Mouse (Mus musculus): ENCODE results near the gene Cdc20b.
"Not testable (repeated sequence)": the region's sequence is repeated elsewhere in the genome, so short reads cannot be mapped to it uniquely, and the experiment has no call there.

The Cdc20b gene

DNA sequence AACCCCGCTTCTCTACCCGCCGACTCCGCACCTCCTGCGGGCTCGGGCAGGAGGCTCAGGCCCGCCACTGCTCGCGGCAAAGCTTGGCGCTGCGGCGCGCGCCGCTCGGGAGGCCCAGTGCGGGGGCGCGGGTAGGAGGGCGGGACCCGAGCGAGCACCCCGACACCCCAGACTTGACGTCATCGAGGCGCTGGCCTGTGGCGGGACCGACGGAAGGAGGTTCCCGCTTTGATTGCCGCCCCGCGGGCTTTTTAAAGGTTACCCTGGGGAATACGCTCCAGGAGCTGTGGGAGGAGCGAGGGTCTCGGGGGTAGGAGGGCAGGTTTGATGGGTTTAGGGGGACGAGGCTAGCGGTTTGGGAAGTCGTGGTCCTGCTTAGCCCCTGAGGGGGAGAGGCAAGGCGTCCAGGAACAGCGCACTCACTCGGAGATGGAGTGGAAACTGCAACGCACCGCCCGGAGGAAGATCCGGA is at the start of gene Cdc20b:
Cdc20b (plus strand) TSS at position 162 of the 472 bp plus-strand sequence.
- in situ Hi-C loops (cut with MboI; ENCODE audit: low sequenced_read_pairs), result loop anchor here (10.0 to 25.0 kb wide), 2 partner anchors 360 to 748 kb away; partner anchors contain the start of gene Ankrd55

- in situ Hi-C loops (cut with MboI; ENCODE audit: low sequenced_read_pairs), result no loop called here
These were observed 49.1 kb upstream of the Cdc20b start for GRCm38 (mm10) chr13:112985605-112986450.

DNA sequence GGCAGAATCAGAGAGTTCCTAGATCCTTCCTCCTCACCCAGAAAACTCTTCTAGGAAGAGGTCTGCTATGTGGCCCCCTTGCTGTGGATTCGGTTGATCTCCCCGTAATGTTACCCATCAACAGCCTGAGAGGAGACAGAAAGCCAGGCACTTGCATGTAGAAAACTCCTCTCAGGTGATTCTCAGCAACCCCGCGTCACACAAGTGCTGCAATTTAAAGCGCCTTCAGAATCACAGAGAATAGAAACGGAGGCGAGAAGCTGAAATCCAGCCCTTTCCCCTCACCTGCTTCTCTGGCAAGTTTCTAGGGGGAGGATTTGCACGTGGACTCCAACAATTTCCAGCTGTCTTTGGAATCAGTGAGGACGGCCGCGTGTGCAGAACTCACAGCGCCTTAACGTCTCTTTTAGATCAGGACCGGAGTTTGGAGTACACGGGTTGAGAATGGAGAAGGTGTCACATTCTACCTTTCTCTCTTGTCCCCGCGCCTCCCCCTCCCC is 48.4 kb upstream of the Cdc20b start:
- in situ Hi-C loops (cut with MboI; ENCODE audit: low sequenced_read_pairs), result no loop called here

DNA sequence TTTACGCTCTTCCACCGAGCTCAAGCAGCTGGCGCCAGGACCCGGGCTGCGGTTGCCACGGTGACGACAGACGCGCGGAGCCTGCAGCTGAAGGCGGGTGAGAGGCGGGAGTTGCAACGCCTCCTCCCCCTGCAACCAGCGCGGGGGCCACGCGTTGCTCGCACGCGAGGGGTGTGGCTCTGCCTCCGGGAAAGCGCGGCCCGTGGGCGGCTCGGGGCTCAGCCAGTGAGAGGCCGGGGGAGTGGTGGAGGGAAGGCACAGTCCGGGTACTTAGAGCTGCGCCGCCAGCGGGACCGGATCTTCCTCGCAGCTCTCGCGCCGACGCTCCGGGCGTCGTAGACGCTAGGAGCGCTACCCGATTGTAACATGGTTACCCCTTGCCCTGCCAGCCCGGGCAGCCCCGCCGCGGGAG is 47.4 kb upstream of the Cdc20b start, which contains the start of gene Ccno:
Ccno (plus strand) TSS at position 271 of the 412 bp plus-strand sequence.
- in situ Hi-C loops (cut with MboI; ENCODE audit: low sequenced_read_pairs), result no loop called here

GRCm38 (mm10) chr13:112987991-112988390 is 46.9 kb upstream of the Cdc20b start:
- in situ Hi-C loops (cut with MboI; ENCODE audit: low sequenced_read_pairs), result no loop called here

- in situ Hi-C loops (cut with MboI; ENCODE audit: low sequenced_read_pairs), result no loop called here
These were observed 46.0 kb upstream of the Cdc20b start for GRCm38 (mm10) chr13:112988866-112989265.

DNA sequence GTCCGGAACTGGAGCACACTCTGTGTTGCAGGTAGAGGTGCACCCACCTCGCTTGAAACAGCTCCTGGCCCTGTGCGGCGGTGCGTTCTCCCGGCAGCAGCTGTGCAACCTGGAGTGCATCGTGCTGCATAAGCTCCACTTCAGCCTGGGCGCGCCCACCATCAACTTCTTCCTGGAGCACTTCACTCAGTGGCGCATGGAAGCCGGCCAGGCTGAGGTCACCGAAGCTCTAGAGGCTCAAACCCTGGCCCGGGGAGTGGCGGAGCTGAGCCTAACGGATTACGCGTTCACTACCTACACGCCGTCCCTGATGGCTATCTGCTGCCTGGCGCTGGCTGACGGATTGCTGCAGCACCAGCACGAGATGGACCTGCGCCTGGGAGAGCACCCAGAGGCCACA is 45.4 kb upstream of the Cdc20b start:
- in situ Hi-C loops (cut with MboI; ENCODE audit: low sequenced_read_pairs), result no loop called here

DNA sequence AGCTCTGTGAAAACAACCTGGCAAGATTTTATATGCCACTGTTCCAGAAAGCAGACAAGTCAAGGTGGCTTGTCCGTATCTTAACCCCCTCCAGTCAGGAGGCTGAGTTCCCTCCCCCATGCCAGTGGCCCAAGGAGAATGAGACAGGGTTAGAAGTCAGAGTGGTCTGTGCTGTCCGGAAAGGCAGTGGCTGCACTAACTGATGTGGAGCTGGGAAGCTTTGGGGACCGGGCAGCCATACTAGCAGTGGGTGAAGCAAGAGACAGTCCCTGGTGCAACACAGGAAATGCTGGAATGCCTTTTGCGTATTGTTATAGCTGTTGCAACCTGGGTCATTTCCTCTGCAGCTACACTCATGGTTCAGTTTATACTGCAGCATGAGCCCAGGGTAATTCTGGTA is 44.6 kb upstream of the Cdc20b start:
- in situ Hi-C loops (cut with MboI; ENCODE audit: low sequenced_read_pairs), result no loop called here

GRCm38 (mm10) chr13:112993531-112994152 is 41.3 kb upstream of the Cdc20b start, which contains the start of gene Mcidas:
TSS of gene Mcidas (plus strand) at chr13:112993845.
- in situ Hi-C loops (cut with MboI; ENCODE audit: low sequenced_read_pairs), result no loop called here

GRCm38 (mm10) chr13:112994191-112994590 is 40.7 kb upstream of the Cdc20b start:
- in situ Hi-C loops (cut with MboI; ENCODE audit: low sequenced_read_pairs), result no loop called here

- in situ Hi-C loops (cut with MboI; ENCODE audit: low sequenced_read_pairs), result no loop called here
These were observed 38.5 kb upstream of the Cdc20b start for GRCm38 (mm10) chr13:112996407-112996806.

DNA sequence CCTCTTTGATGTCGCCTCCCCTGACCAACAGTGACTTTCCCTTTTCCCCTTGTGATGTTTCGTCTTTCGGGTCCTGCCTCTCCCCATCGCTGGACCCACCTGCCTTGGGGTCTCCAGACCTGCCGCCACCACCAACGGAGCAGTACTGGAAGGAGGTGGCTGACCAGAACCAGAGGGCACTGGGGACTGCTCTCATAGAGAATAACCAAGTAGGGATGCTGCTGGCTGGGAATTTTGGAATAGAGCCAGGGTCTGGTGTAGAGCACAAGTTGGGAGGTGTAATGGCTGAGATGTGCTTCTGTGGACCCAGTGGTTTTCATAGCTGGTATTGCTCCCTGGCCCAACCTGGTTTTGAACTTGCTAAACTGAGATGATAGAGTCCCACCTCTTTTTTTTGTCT is 37.5 kb upstream of the Cdc20b start:
- in situ Hi-C loops (cut with MboI; ENCODE audit: low sequenced_read_pairs), result no loop called here

GRCm38 (mm10) chr13:112998427-112999201 is 36.3 kb upstream of the Cdc20b start:
- in situ Hi-C loops (cut with MboI; ENCODE audit: low sequenced_read_pairs), result no loop called here

- in situ Hi-C loops (cut with MboI; ENCODE audit: low sequenced_read_pairs), result no loop called here
These were observed 34.8 kb upstream of the Cdc20b start for GRCm38 (mm10) chr13:113000090-113000489.

DNA sequence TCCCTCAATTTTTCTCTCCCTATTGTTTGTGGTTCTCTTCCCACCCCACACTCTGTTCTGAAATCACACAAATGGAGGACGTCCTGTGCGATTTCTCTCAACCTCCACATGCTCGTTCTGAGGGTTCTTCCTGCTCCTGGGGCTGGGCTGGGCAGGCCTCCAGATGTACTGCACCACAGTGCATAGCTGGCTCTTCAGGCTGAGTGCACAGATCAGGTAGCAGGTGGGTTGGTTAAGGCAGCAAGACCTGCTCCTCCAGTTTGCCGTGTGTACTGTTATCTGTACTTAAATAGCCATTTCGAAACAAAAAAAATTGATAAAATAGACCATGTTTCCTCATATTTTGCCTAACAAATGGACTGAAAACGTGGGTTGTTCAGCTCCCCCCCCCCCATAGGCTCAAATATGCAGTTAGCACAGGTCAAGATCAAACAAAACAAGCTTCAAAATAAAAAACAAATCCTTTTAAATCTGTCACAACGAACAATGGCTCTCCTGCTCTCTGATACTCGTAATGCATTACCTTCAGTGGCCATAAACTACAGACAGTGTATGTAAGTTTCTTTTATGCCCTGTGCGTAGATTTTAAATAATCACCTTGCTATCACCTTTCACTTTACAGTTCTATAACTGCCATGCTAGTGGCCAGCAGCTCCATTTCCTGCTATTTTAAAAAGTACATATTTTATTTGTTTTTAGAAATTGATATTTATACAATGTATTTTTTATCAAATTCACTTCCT is 34.2 kb upstream of the Cdc20b start:
- in situ Hi-C loops (cut with MboI; ENCODE audit: low sequenced_read_pairs), result no loop called here

DNA sequence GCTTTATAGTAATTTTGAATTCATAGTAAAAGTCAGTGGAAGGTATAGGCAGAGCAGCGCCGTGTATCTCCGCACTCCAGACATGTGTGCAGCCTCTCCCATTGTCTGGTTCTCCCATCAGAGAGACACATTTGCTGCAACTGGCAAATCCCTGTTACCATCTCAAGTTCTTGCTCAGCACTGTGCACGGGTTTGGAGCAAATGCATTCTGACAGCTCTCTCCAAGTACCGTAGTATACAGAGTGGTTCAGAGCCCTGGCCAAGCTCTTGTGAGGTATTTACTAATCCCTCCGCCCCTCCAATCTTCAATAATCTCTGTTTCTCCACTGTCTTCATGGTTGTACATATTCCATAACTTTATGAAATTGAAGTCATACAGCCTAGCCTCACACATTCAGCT is 22.2 kb upstream of the Cdc20b start:
- in situ Hi-C loops (cut with MboI; ENCODE audit: low sequenced_read_pairs), result no loop called here

- in situ Hi-C loops (cut with MboI; ENCODE audit: low sequenced_read_pairs), result not testable (repeated sequence)
These were observed 21.5 kb upstream of the Cdc20b start for GRCm38 (mm10) chr13:113013174-113013953.

DNA sequence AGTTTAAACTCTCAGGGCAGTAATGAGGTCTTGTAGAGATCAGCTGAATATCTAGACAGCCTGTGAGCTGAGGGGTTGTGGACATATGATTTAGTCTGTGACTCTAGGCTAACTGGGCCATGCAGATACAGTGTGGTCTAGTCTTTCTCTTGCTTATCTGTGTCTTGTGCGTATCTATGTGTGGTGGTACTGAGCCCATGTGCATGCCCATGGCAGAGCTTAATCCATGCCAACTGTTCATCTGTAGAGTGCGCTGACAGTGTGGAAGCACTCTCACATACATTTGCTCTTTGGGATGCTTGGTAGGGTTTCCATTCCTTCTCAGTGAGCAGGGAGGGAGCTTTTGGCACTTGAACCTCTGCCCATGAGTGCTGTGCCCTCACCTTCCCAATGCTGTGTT is 13.4 kb upstream of the Cdc20b start:
- in situ Hi-C loops (cut with MboI; ENCODE audit: low sequenced_read_pairs), result no loop called here

DNA sequence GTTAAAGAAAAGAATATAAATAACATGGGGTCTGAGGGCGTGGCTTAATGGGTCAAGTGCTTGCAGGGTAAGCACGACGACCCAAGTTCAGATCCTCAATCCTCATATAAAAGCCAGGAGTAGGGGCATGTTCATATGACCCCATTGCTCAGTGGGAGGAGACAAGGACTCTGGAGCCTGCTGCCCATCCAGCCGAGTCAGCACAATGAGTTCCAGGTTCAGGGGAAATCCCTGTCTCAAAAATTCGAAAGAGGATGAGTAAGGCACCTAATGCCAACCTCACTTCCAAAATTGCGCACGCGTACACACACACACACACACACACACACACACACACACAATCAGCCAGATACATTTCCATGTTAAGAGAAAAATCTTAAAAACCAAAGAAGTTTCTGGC is 12.4 kb upstream of the Cdc20b start:
- in situ Hi-C loops (cut with MboI; ENCODE audit: low sequenced_read_pairs), result no loop called here

All from CH12F3 (cell line).